Mouse (Mus musculus): Measurements from ENCODE around the gene Gm5127. TPM values are rescaled to one million over a fixed set of nuclear protein-coding genes. Genes with fewer than 3 reads are reported as not detected.

Gene Gm5127
- total RNA-seq, 1 experiment, result not detected

DNA sequence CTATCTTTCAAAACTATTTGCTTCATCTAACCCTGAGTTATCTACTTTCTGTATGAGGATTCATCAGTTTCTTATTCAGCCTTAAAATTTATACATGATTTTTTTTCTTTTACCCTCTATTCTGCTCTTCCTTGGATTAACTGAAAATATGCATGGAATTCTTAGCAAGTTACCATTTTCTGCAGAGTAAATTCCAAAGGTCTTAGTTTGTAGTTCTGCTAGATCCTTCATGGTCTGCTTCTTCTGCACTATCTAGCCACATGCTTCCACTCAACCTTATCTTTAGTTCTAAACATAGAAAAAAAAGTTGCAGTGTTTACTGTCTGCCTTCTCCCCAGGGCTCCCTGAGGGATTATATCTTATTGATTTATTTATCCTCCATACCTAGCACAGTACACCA, 79.1 kb downstream of the Gm5127 start:
- TF ChIP-seq ZC3H11A (IDR thresholded peaks at IDR 0.05; ENCODE audit: borderline replicate concordance, low read depth, low read length) (no peak), MAFK (IDR thresholded peaks at IDR 0.05; ENCODE audit: insufficient read depth, low read depth, low read length) (no peak), ZNF384 (IDR thresholded peaks at IDR 0.05; ENCODE audit: low read depth, low read length) (no peak), HCFC1 (IDR thresholded peaks at IDR 0.05; ENCODE audit: borderline replicate concordance, insufficient read depth, low read length) (no peak), CHD2 (IDR thresholded peaks at IDR 0.05; ENCODE audit: low read depth, low read length) (no peak)
- Histone ChIP-seq H3K9ac (ENCODE audit: insufficient read depth, low read depth, low read length, poor library complexity, severe bottlenecking) (no peak overlapping the region), H3K4me3 (ENCODE audit: insufficient read depth in 1 of 2, low read depth in 1 of 2, low read length in 2 of 2, poor library complexity in 1 of 2, severe bottlenecking in 1 of 2) (no peak overlapping the region), H3K27ac (ENCODE audit: insufficient read depth, low read depth, low read length, poor library complexity, severe bottlenecking) (no peak overlapping the region), H3K9me3 (ENCODE audit: control insufficient read depth, insufficient read depth, low read depth, low read length) (no peaks in the 10 kb centered on the region), H3K36me3 (ENCODE audit: control insufficient read depth, insufficient read depth, low read length, poor library complexity, severe bottlenecking) (no peaks in the 10 kb centered on the region), H3K4me1 (ENCODE audit: control insufficient read depth in 2 of 2, insufficient read depth in 2 of 2, low read length in 2 of 2, poor library complexity in 1 of 2) (no peaks in the 10 kb centered on the region)
- in situ Hi-C loops (cut with MboI; ENCODE audit: low sequenced_read_pairs in 2 of 2, unreplicated experiment in 2 of 2), result no loop called here
- DNase-seq (ENCODE audit: low read depth, low spot score), result no peak

- TF ChIP-seq CHD2 (IDR thresholded peaks at IDR 0.05; ENCODE audit: low read depth, low read length) (no peak), MAFK (IDR thresholded peaks at IDR 0.05; ENCODE audit: insufficient read depth, low read depth, low read length) (no peak), HCFC1 (IDR thresholded peaks at IDR 0.05; ENCODE audit: borderline replicate concordance, insufficient read depth, low read length) (no peak), ZNF384 (IDR thresholded peaks at IDR 0.05; ENCODE audit: low read depth, low read length) (no peak), ZC3H11A (IDR thresholded peaks at IDR 0.05; ENCODE audit: borderline replicate concordance, low read depth, low read length) (no peak)
- H3K9ac ChIP-seq (ENCODE audit: insufficient read depth, low read depth, low read length, poor library complexity, severe bottlenecking), result no peak overlapping the region
- DNase-seq (ENCODE audit: low read depth, low spot score), result no peak
- H3K9me3 ChIP-seq (ENCODE audit: control insufficient read depth, insufficient read depth, low read depth, low read length), result no peaks in the 10 kb centered on the region
- no peak overlapping the region for H3K4me3 ChIP-seq (ENCODE audit: insufficient read depth in 1 of 2, low read depth in 1 of 2, low read length in 2 of 2, poor library complexity in 1 of 2, severe bottlenecking in 1 of 2)
- H3K27ac ChIP-seq (ENCODE audit: insufficient read depth, low read depth, low read length, poor library complexity, severe bottlenecking), result no peak overlapping the region
- H3K36me3 ChIP-seq (ENCODE audit: control insufficient read depth, insufficient read depth, low read length, poor library complexity, severe bottlenecking), result no peaks in the 10 kb centered on the region
- in situ Hi-C loops (cut with MboI; ENCODE audit: low sequenced_read_pairs in 2 of 2, unreplicated experiment in 2 of 2), result no loop called here
- no peaks in the 10 kb centered on the region for H3K4me1 ChIP-seq (ENCODE audit: control insufficient read depth in 2 of 2, insufficient read depth in 2 of 2, low read length in 2 of 2, poor library complexity in 1 of 2)
Observed at GRCm38 (mm10) chrX:106704590-106704989, 121.6 kb downstream of the Gm5127 start.

DNA sequence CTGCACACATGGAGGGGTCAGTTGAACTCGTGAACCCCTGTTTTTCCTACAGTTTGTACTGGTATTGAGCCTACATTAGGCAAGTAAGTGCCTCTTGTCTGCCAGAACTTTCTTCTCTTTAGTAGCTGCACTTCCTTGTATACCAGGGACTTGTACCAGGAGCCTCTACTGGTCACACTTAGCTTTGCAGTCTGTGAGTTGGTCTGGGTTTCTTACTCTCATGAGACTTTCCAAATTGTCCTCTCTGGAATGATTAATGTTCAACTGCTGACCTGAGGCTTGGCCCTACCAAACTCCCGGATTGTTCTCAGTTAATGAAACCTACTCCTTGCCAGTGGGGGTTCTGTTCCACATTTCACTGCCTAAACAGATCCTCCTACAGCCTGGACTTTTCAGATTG, 134.2 kb downstream of the Gm5127 start:
- H3K4me3 ChIP-seq (ENCODE audit: insufficient read depth in 1 of 2, low read depth in 1 of 2, low read length in 2 of 2, poor library complexity in 1 of 2, severe bottlenecking in 1 of 2), result no peak overlapping the region
- no peaks in the 10 kb centered on the region for H3K36me3 ChIP-seq (ENCODE audit: control insufficient read depth, insufficient read depth, low read length, poor library complexity, severe bottlenecking)
- no peaks in the 10 kb centered on the region for H3K9me3 ChIP-seq (ENCODE audit: control insufficient read depth, insufficient read depth, low read depth, low read length)
- no peaks in the 10 kb centered on the region for H3K4me1 ChIP-seq (ENCODE audit: control insufficient read depth in 2 of 2, insufficient read depth in 2 of 2, low read length in 2 of 2, poor library complexity in 1 of 2)
- DNase-seq (ENCODE audit: low read depth, low spot score), result no peak
- H3K9ac ChIP-seq (ENCODE audit: insufficient read depth, low read depth, low read length, poor library complexity, severe bottlenecking), result no peak overlapping the region
- no peak for TF ChIP-seq ZNF384 (IDR thresholded peaks at IDR 0.05; ENCODE audit: low read depth, low read length)
- TF ChIP-seq ZC3H11A (IDR thresholded peaks at IDR 0.05; ENCODE audit: borderline replicate concordance, low read depth, low read length), result no peak
- TF ChIP-seq MAFK (IDR thresholded peaks at IDR 0.05; ENCODE audit: insufficient read depth, low read depth, low read length), result no peak
- no peak for TF ChIP-seq CHD2 (IDR thresholded peaks at IDR 0.05; ENCODE audit: low read depth, low read length)
- TF ChIP-seq HCFC1 (IDR thresholded peaks at IDR 0.05; ENCODE audit: borderline replicate concordance, insufficient read depth, low read length), result no peak
- in situ Hi-C loops (cut with MboI; ENCODE audit: low sequenced_read_pairs in 2 of 2, unreplicated experiment in 2 of 2), result no loop called here
- H3K27ac ChIP-seq (ENCODE audit: insufficient read depth, low read depth, low read length, poor library complexity, severe bottlenecking), result no peak overlapping the region

DNA sequence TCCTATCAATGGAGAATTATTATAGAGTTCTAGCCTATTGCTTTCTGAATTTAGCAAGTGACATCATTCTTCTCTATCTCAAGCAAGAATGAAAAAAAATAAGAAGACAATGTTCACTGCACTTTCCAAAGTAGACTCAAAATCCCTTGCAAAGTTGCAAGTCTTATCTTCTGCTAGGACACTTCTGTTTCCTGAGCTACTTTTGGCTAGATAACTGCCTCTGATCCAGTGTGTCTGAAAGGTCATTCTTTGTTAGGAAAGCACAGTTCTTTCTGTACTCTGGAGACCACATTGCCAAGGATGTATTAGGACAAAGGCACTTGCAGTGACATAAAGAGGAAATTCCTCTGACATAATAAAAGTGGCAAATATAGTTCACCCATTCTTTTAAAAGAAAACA, 159.3 kb downstream of the Gm5127 start:
- H3K36me3 ChIP-seq (ENCODE audit: control insufficient read depth, insufficient read depth, low read length, poor library complexity, severe bottlenecking), result no peaks in the 10 kb centered on the region
- TF ChIP-seq HCFC1 (IDR thresholded peaks at IDR 0.05; ENCODE audit: borderline replicate concordance, insufficient read depth, low read length) (no peak), ZC3H11A (IDR thresholded peaks at IDR 0.05; ENCODE audit: borderline replicate concordance, low read depth, low read length) (no peak)
- H3K9ac ChIP-seq (ENCODE audit: insufficient read depth, low read depth, low read length, poor library complexity, severe bottlenecking), result no peak overlapping the region
- no peak for DNase-seq (ENCODE audit: low read depth, low spot score)
- H3K4me3 ChIP-seq (ENCODE audit: insufficient read depth in 1 of 2, low read depth in 1 of 2, low read length in 2 of 2, poor library complexity in 1 of 2, severe bottlenecking in 1 of 2), result no peak overlapping the region
- H3K4me1 ChIP-seq (ENCODE audit: control insufficient read depth in 2 of 2, insufficient read depth in 2 of 2, low read length in 2 of 2, poor library complexity in 1 of 2), result no peaks in the 10 kb centered on the region
- in situ Hi-C loops (cut with MboI; ENCODE audit: low sequenced_read_pairs in 2 of 2, unreplicated experiment in 2 of 2), result no loop called here
- H3K9me3 ChIP-seq (ENCODE audit: control insufficient read depth, insufficient read depth, low read depth, low read length), result no peaks in the 10 kb centered on the region
- H3K27ac ChIP-seq (ENCODE audit: insufficient read depth, low read depth, low read length, poor library complexity, severe bottlenecking), result no peak overlapping the region

DNA sequence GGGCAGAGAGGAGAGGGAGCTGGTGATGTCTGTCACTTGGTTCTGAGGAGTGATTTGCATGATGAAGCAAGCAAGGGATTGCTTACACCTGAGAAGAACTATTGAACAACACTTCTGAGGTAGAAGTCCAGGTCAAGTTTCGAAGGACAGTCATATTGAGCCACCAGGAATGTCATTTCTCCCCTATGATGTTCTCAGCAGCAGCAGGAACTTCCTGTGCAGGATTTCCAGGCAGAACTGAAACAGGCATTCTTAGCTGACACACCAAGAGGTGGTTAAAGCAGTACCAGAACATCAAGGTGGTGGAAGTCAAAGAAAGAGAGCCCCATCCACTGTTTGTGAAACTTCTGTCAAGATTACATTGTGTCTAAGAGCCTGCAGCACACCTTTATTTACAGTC, 172.3 kb downstream of the Gm5127 start:
- H3K9ac ChIP-seq (ENCODE audit: insufficient read depth, low read depth, low read length, poor library complexity, severe bottlenecking), result no peak overlapping the region
- H3K4me3 ChIP-seq (ENCODE audit: insufficient read depth in 1 of 2, low read depth in 1 of 2, low read length in 2 of 2, poor library complexity in 1 of 2, severe bottlenecking in 1 of 2), result no peak overlapping the region
- H3K36me3 ChIP-seq (ENCODE audit: control insufficient read depth, insufficient read depth, low read length, poor library complexity, severe bottlenecking), result no peaks in the 10 kb centered on the region
- in situ Hi-C loops (cut with MboI; ENCODE audit: low sequenced_read_pairs in 2 of 2, unreplicated experiment in 2 of 2), result no loop called here
- TF ChIP-seq MAFK (IDR thresholded peaks at IDR 0.05; ENCODE audit: insufficient read depth, low read depth, low read length) (no peak), HCFC1 (IDR thresholded peaks at IDR 0.05; ENCODE audit: borderline replicate concordance, insufficient read depth, low read length) (no peak), CHD2 (IDR thresholded peaks at IDR 0.05; ENCODE audit: low read depth, low read length) (no peak), ZNF384 (IDR thresholded peaks at IDR 0.05; ENCODE audit: low read depth, low read length) (no peak), ZC3H11A (IDR thresholded peaks at IDR 0.05; ENCODE audit: borderline replicate concordance, low read depth, low read length) (no peak)
- H3K4me1 ChIP-seq (ENCODE audit: control insufficient read depth in 2 of 2, insufficient read depth in 2 of 2, low read length in 2 of 2, poor library complexity in 1 of 2), result no peaks in the 10 kb centered on the region
- no peak overlapping the region for H3K27ac ChIP-seq (ENCODE audit: insufficient read depth, low read depth, low read length, poor library complexity, severe bottlenecking)
- no peak for DNase-seq (ENCODE audit: low read depth, low spot score)
- H3K9me3 ChIP-seq (ENCODE audit: control insufficient read depth, insufficient read depth, low read depth, low read length), result no peaks in the 10 kb centered on the region

Other genes with a start within 250 kb of the Gm5127 start
- 3.1 and 3.9 TPM in 2 replicates for gene Fndc3c1, start 97.8 kb upstream of the Gm5127 start, total RNA-seq (2012; rRNA removed)
- 1.6 and 1.8 TPM in 2 replicates for gene Cysltr1, start 20.5 kb downstream of the Gm5127 start, total RNA-seq (2012; rRNA removed)

Measured in ES-E14 (cell line).